Mouse (Mus musculus): ENCODE measurements around the gene Sf3a3. TPM values are rescaled to one million over a fixed set of nuclear protein-coding genes. Genes with fewer than 3 reads are reported as not detected.

Sf3a3 gene
- total RNA-seq, 1 experiment = 117 TPM

DNA sequence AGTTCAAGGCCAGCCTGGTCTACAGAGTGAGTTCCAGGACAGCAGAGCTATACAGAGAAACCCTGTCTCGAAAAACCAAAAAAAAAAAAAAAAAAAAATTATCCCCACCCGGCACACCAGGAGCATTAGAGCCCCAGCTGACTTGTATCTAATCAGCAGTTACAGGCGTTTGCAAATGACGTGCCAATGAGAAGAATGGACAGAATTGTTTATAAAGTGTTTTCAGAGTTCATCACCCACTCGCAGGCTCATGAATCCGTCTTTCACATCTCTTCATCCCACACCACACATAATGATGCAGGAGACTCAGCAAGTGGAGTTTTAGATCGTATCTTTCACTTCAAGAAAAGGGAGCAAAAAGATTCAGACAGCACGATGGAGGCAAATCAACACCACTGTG, 29.1 kb upstream of the Sf3a3 start:
- peaks cover 0 to 2% of the 10 kb centered on the region in 2 experiments; a peak in 1 of 4 replicates for H3K4me1 ChIP-seq (ENCODE audit: control insufficient read depth in 2 of 2, insufficient read depth in 2 of 2, low read length in 2 of 2, poor library complexity in 1 of 2)
- H3K27ac ChIP-seq (ENCODE audit: insufficient read depth, low read depth, low read length, poor library complexity, severe bottlenecking) = no peak overlapping the region
- DNase-seq (ENCODE audit: low read depth, low spot score) = no peak
- H3K4me3 ChIP-seq (ENCODE audit: insufficient read depth in 1 of 2, low read depth in 1 of 2, low read length in 2 of 2, poor library complexity in 1 of 2, severe bottlenecking in 1 of 2) = no peak overlapping the region
- no peak overlapping the region for H3K9ac ChIP-seq (ENCODE audit: insufficient read depth, low read depth, low read length, poor library complexity, severe bottlenecking)
- TF ChIP-seq CHD2 (IDR thresholded peaks at IDR 0.05; ENCODE audit: low read depth, low read length) (no peak), MAFK (IDR thresholded peaks at IDR 0.05; ENCODE audit: insufficient read depth, low read depth, low read length) (no peak), HCFC1 (IDR thresholded peaks at IDR 0.05; ENCODE audit: borderline replicate concordance, insufficient read depth, low read length) (no peak), ZC3H11A (IDR thresholded peaks at IDR 0.05; ENCODE audit: borderline replicate concordance, low read depth, low read length) (no peak), ZNF384 (IDR thresholded peaks at IDR 0.05; ENCODE audit: low read depth, low read length) (no peak)
- peaks cover 24% of the 10 kb centered on the region for H3K36me3 ChIP-seq (ENCODE audit: control insufficient read depth, insufficient read depth, low read length, poor library complexity, severe bottlenecking)
- in situ Hi-C loops (cut with MboI; ENCODE audit: low sequenced_read_pairs in 2 of 2, unreplicated experiment in 2 of 2) = loop anchor here in 1 of 2 experiments (25.0 kb wide), 1 partner anchor 748 kb away; no protein-coding TSS in a partner anchor
- H3K9me3 ChIP-seq (ENCODE audit: control insufficient read depth, insufficient read depth, low read depth, low read length) = no peaks in the 10 kb centered on the region

DNA sequence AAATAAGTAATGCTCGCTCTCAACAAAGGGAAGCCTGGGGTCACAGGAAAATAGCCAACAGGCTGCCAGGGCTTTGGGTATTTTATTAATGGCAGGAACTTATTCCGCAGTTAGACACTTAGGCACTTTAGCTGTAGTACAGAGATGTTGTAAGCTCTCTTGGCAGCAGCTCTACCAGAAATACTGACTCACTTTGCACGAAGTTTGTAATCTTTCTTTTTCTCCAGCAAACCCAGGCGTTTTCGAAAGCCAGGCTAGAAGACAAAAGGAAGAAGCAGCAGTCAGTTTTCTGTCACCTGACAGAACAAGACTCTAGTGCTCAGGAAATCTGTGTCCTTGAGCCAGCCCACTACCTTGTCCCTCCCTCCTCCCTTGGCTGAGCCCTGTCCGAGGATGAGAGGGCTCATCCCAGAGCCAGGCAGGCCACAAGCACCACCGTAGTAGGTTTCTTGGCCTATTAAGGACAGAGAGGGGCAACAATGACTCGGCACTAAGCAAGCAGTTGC, 28.6 kb upstream of the Sf3a3 start:
- H3K4me1 ChIP-seq (ENCODE audit: control insufficient read depth in 2 of 2, insufficient read depth in 2 of 2, low read length in 2 of 2, poor library complexity in 1 of 2) = peaks cover 0 to 2% of the 10 kb centered on the region in 2 experiments; a peak in 1 of 4 replicates
- peaks cover 22% of the 10 kb centered on the region for H3K36me3 ChIP-seq (ENCODE audit: control insufficient read depth, insufficient read depth, low read length, poor library complexity, severe bottlenecking)
- no peak overlapping the region for H3K4me3 ChIP-seq (ENCODE audit: insufficient read depth in 1 of 2, low read depth in 1 of 2, low read length in 2 of 2, poor library complexity in 1 of 2, severe bottlenecking in 1 of 2)
- no peaks in the 10 kb centered on the region for H3K9me3 ChIP-seq (ENCODE audit: control insufficient read depth, insufficient read depth, low read depth, low read length)
- no peak for DNase-seq (ENCODE audit: low read depth, low spot score)
- H3K9ac ChIP-seq (ENCODE audit: insufficient read depth, low read depth, low read length, poor library complexity, severe bottlenecking) = no peak overlapping the region
- no peak overlapping the region for H3K27ac ChIP-seq (ENCODE audit: insufficient read depth, low read depth, low read length, poor library complexity, severe bottlenecking)
- in situ Hi-C loops (cut with MboI; ENCODE audit: low sequenced_read_pairs in 2 of 2, unreplicated experiment in 2 of 2) = loop anchor here in 1 of 2 experiments (25.0 kb wide), 1 partner anchor 749 kb away; no protein-coding TSS in a partner anchor
- no peak for TF ChIP-seq MAFK (IDR thresholded peaks at IDR 0.05; ENCODE audit: insufficient read depth, low read depth, low read length)
- TF ChIP-seq ZC3H11A (IDR thresholded peaks at IDR 0.05; ENCODE audit: borderline replicate concordance, low read depth, low read length) = no peak
- no peak for TF ChIP-seq HCFC1 (IDR thresholded peaks at IDR 0.05; ENCODE audit: borderline replicate concordance, insufficient read depth, low read length)
- TF ChIP-seq CHD2 (IDR thresholded peaks at IDR 0.05; ENCODE audit: low read depth, low read length) = no peak
- no peak for TF ChIP-seq ZNF384 (IDR thresholded peaks at IDR 0.05; ENCODE audit: low read depth, low read length)

DNA sequence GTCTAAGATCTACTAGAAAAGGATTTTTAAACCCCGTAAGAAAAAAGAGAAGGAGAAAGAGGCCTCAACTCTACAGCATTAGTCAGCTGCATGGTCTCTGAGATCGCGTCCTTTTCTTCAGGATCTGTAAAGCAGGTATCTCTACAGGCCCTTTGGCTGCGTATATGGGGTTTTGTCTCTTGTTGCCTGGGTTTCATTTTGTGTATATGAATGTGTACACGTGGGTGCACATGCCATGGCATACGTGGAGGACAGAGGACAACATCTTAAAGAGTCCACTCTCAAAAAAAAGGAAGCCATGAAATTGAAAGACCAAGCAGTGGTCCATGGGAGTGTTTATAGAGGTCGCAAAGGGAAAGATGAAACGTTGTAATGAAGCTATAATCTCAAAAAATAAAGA, 23.1 kb upstream of the Sf3a3 start:
- DNase-seq (ENCODE audit: low read depth, low spot score) = no peak
- in situ Hi-C loops (cut with MboI; ENCODE audit: low sequenced_read_pairs in 2 of 2, unreplicated experiment in 2 of 2) = loop anchor here in 1 of 2 experiments (25.0 kb wide), 1 partner anchor 754 kb away; no protein-coding TSS in a partner anchor

DNA sequence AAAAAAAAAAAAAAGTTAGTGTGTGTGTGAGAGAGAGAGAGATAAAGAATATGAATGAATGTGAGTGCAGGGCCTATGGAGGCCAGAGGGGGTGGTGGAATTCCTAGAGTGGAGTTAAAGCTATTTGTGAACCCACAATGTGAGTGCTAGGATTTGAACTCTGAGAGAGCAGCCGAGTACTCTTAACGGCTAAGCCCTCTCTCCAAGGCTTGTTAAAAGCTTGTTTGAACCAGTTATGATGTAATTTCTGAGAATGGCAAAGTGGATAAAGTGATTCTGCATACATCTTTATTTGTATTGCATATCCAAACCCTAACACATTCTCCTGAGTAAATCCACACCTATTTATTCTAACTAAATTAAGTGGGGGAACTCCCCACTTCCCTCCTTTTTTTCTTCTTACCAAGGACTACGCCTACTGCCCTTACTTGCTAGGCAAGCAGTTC, 22.1 kb upstream of the Sf3a3 start:
- peak overlapping the region; percentile 93; the same call in 1 of the 2 replicates for H3K9ac ChIP-seq (ENCODE audit: insufficient read depth, low read depth, low read length, poor library complexity, severe bottlenecking)
- H3K4me3 ChIP-seq (ENCODE audit: insufficient read depth in 1 of 2, low read depth in 1 of 2, low read length in 2 of 2, poor library complexity in 1 of 2, severe bottlenecking in 1 of 2) = peak overlapping the region; percentile 90 to 95
- no peak overlapping the region for H3K27ac ChIP-seq (ENCODE audit: insufficient read depth, low read depth, low read length, poor library complexity, severe bottlenecking)
- peaks cover 0 to 4% of the 10 kb centered on the region in 2 experiments; a peak in 1 of 4 replicates for H3K4me1 ChIP-seq (ENCODE audit: control insufficient read depth in 2 of 2, insufficient read depth in 2 of 2, low read length in 2 of 2, poor library complexity in 1 of 2)
- in situ Hi-C loops (cut with MboI; ENCODE audit: low sequenced_read_pairs in 2 of 2, unreplicated experiment in 2 of 2) = loop anchor here in 1 of 2 experiments (25.0 kb wide), 1 partner anchor 755 kb away; no protein-coding TSS in a partner anchor
- TF ChIP-seq CHD2 (IDR thresholded peaks at IDR 0.05; ENCODE audit: low read depth, low read length) (no peak), ZNF384 (IDR thresholded peaks at IDR 0.05; ENCODE audit: low read depth, low read length) (no peak), ZC3H11A (IDR thresholded peaks at IDR 0.05; ENCODE audit: borderline replicate concordance, low read depth, low read length) (no peak), HCFC1 (IDR thresholded peaks at IDR 0.05; ENCODE audit: borderline replicate concordance, insufficient read depth, low read length) (no peak)
- no peak for DNase-seq (ENCODE audit: low read depth, low spot score)
- no peaks in the 10 kb centered on the region for H3K9me3 ChIP-seq (ENCODE audit: control insufficient read depth, insufficient read depth, low read depth, low read length)
- 0 out of 2 replicates have a peak, but pooled peaks cover 2% of the 10 kb centered on the region for H3K36me3 ChIP-seq (ENCODE audit: control insufficient read depth, insufficient read depth, low read length, poor library complexity, severe bottlenecking)

More for the DNA sequence above, 23.1 kb upstream of the Sf3a3 start:
- H3K36me3 ChIP-seq (ENCODE audit: control insufficient read depth, insufficient read depth, low read length, poor library complexity, severe bottlenecking) = 0 out of 2 replicates have a peak, but pooled peaks cover 2% of the 10 kb centered on the region
- no peak overlapping the region for H3K27ac ChIP-seq (ENCODE audit: insufficient read depth, low read depth, low read length, poor library complexity, severe bottlenecking)
- no peak overlapping the region for H3K4me3 ChIP-seq (ENCODE audit: insufficient read depth in 1 of 2, low read depth in 1 of 2, low read length in 2 of 2, poor library complexity in 1 of 2, severe bottlenecking in 1 of 2)
- H3K9me3 ChIP-seq (ENCODE audit: control insufficient read depth, insufficient read depth, low read depth, low read length) = no peaks in the 10 kb centered on the region
- TF ChIP-seq ZNF384 (IDR thresholded peaks at IDR 0.05; ENCODE audit: low read depth, low read length) (no peak), CHD2 (IDR thresholded peaks at IDR 0.05; ENCODE audit: low read depth, low read length) (no peak), HCFC1 (IDR thresholded peaks at IDR 0.05; ENCODE audit: borderline replicate concordance, insufficient read depth, low read length) (no peak), MAFK (IDR thresholded peaks at IDR 0.05; ENCODE audit: insufficient read depth, low read depth, low read length) (no peak), ZC3H11A (IDR thresholded peaks at IDR 0.05; ENCODE audit: borderline replicate concordance, low read depth, low read length) (no peak)
- H3K9ac ChIP-seq (ENCODE audit: insufficient read depth, low read depth, low read length, poor library complexity, severe bottlenecking) = no peak overlapping the region
- peaks cover 0 to 6% of the 10 kb centered on the region in 2 experiments; a peak in 1 of 4 replicates for H3K4me1 ChIP-seq (ENCODE audit: control insufficient read depth in 2 of 2, insufficient read depth in 2 of 2, low read length in 2 of 2, poor library complexity in 1 of 2)

Measured in ES-E14 (cell line).